Mouse (Mus musculus): Measurements from ENCODE around the gene Krt2. TPM values are rescaled to one million over a fixed set of nuclear protein-coding genes. Genes with fewer than 3 reads are reported as not detected.

Krt2 gene
- total RNA-seq (2021): not detected

- no peak for DNase-seq
- intact Hi-C loops (cut with DNase I): no loop called here
Measured at GRCm38 (mm10) chr15:101817875-101818274, at the start of gene Krt2. Gene Krt2 (minus strand): TSS chr15:101818169.

- intact Hi-C loops (cut with DNase I): no loop called here
- DNase-seq: no peak
Measured at GRCm38 (mm10) chr15:101866754-101867153, 48.8 kb upstream of the Krt2 start.

DNA sequence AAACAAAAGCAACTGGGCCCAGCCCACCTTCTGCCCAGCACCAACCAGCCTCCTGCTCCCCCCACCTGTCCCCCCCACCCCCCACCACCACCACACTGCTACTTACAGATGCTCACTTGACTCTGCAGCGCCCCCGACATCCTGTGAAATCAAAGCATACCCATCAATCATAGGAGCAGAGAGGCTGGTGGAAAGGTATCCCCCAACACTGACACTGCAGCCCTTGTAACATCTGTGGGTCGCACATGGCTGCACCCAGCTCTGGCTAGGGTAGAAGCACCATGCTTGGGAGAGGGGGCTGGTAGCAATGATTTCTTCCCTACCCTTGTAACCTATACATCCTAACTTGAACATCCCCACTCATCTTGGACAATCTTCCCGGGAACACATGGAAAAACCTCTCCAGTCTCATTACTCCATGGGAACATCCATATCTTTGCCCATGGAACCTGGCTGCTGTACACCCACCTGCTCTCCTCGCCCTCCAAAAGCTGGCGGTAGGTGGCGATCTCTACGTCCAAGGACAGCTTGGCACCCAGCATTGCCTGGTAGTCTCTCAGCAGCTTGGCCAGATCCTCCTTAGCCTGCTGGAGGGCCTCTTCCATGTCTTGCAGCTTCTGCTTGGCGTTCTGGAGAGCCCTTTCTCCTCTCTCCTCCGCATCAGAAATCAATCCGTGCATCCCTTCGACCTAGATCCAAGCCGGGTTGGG lies 42.6 kb upstream of the Krt2 start:
- intact Hi-C loops (cut with DNase I): no loop called here
- DNase-seq: peak; percentile 2 to 12

DNA sequence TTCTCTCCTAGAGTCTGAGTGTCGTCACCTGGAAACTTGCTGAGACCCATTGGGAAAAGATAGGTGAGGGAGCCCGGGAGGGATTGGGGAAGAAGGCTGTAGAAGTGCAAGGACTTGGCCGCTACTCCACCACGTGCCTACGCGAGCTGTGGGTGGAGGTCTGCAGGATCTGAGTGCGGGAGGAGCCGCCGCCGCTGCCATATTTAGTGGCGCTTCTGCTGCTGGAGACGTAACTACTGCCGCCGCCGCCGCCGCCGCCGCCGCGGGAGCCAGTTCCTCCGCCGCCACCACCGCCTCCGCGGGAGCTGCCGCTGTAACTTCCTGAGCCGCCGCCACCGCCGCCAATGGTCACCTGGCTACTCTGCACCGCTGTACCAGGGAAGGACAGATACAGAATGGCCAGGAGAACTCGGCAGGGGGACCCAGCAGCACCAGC lies 41.8 kb upstream of the Krt2 start:
- DNase-seq: peak; percentile 28 to 39
- intact Hi-C loops (cut with DNase I): no loop called here

- peak in 1 of 2 experiments; percentile 4 for DNase-seq
- intact Hi-C loops (cut with DNase I): no loop called here
Measured at GRCm38 (mm10) chr15:101858673-101859425, 40.9 kb upstream of the Krt2 start.

DNA sequence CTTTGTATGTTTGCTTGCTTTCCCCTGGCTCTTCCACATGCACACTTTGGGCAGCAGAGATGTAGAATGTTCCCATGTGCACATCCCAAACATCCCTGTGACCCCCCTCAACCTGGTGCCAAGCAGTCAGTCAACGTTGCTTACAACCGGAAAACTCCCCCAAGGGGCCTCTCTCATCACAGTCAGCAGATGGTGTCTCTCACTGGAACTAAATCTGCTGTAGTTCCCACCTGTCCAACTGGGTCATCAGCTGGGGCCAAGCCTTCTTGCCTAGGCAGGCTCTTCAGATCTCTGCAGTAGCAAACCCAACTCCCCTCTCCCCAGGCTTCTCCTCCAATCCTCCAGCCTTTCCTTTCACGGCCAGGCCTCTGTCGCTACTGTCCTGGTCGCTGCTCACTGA lies 38.7 kb upstream of the Krt2 start:
- DNase-seq: no peak
- intact Hi-C loops (cut with DNase I): no loop called here

- no peak for DNase-seq
- intact Hi-C loops (cut with DNase I): no loop called here
Measured at GRCm38 (mm10) chr15:101855732-101856131, 37.8 kb upstream of the Krt2 start.

GRCm38 (mm10) chr15:101854294-101854693 lies 36.3 kb upstream of the Krt2 start:
- intact Hi-C loops (cut with DNase I): no loop called here
- DNase-seq: no peak

DNA sequence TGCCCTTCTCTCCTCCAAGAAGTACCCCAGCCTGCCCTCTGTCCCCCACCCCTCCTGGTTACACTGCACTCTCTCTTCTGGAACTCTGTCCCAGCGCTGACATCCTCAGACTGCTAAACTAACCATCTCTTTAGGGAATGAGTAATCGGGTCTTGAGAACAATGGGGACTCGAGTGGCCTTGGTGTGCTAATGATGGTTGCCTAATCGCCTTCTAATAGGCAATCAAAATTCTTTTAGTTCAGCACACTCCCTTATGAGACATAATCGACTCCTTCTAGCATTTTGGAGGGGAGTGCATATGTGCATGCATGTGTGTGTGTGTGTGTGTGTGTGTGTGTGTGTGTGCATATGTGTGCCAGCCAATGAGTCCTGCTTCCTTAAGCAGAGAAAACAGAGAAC lies 34.6 kb upstream of the Krt2 start:
- intact Hi-C loops (cut with DNase I): no loop called here
- no peak for DNase-seq

DNA sequence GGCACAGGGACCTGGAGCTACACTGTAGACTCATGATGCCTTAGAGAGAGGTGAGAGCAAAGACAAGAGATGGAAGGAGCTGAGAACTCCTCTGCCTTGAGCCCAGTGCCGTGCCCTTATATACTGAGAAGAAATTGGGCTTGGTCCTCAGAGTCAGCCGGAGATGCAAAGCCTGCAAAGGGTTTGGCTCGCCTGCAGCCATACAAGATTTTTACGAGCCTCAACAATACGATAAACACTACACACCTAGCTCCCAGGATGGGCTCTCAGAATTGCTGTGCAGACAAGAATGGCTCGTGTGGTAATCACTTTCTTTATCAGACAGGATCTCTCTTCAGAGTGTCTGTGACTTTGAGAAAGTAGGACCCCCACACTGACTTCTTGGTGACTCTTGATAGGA lies 32.7 kb upstream of the Krt2 start, which contains the start of gene Krt1:
Krt1 (minus strand) TSS at position 101 of the 400 bp plus-strand sequence.
- DNase-seq: no peak
- intact Hi-C loops (cut with DNase I): no loop called here

DNA sequence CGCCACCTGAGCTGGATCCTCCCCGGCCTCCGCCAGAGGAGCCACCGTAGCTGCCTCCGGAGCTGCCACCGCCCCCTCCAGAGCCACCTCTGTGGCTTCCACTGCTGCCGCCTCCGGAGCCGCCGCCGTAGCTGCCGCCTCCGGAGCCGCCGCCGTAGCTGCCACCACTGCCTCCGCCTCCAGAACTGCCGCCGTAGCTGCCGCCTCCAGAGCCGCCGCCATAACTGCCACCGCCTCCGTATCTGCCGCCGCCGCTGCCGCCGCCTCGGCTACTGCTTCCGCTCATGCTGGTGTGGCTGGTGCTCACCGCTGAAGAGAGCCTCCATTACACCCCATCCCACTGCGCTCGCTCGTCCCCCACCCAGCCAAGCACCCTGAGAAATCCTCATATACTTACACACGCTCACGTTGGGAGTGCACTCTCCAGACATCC lies 28.0 kb upstream of the Krt2 start:
- intact Hi-C loops (cut with DNase I): no loop called here

GRCm38 (mm10) chr15:101843192-101843591 lies 25.2 kb upstream of the Krt2 start:
- no peak for DNase-seq
- intact Hi-C loops (cut with DNase I): no loop called here

More for the DNA sequence above, 28.0 kb upstream of the Krt2 start:
- DNase-seq: peak; percentile 19 to 21

- no peak for DNase-seq
- intact Hi-C loops (cut with DNase I): no loop called here
Measured at GRCm38 (mm10) chr15:101834784-101835328, 16.9 kb upstream of the Krt2 start.

- no peak for DNase-seq
- intact Hi-C loops (cut with DNase I): no loop called here
Measured at GRCm38 (mm10) chr15:101833131-101833530, 15.2 kb upstream of the Krt2 start.

DNA sequence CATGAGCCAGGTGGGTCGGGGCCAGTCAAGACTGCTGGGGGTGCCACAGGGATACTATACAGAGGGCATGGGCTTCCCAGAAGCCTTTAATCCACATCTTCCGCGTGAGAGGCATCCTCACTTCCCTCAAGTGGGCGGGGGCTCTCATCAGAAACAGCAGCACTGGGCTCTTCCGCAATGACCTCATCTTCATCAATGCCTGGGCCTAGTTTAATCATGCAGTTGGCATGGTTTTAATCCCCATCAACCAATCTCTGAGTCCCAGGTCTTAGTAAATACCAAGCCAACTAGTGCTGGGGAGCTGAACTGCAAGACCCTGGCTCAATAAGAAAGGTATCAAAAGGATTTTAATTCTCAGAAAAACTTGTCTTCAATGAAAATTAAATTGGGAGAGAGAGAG lies 11.5 kb upstream of the Krt2 start:
- intact Hi-C loops (cut with DNase I): no loop called here
- DNase-seq: no peak

GRCm38 (mm10) chr15:101821786-101822185 lies 3.8 kb upstream of the Krt2 start:
- intact Hi-C loops (cut with DNase I): no loop called here
- no peak for DNase-seq

- no peak for DNase-seq
- intact Hi-C loops (cut with DNase I): no loop called here
Measured at GRCm38 (mm10) chr15:101803052-101803822, 14.7 kb downstream of the Krt2 start.

GRCm38 (mm10) chr15:101802296-101802835 lies 15.6 kb downstream of the Krt2 start, which contains the start of gene Krt73:
Gene Krt73 (minus strand): TSS chr15:101802346.
- DNase-seq: no peak

DNA sequence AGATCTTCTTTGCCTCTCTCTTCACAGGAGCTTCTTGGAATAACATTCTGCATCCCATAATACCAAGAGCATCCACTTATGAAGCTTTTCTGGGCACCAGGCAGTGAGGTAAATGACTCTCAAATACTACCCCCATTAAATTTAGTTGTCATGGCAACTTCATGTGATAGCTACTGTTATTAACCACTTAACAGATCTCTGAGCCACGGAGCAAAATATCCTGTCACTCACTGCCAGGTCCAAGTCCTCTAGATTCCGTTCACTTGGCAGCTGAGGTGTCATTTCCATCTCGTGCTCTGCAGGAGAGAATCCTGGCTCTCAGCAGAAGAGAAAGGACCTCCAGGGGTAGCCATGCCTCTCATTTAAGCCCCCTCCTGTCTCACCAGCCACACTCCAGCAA lies 27.1 kb downstream of the Krt2 start:
- intact Hi-C loops (cut with DNase I): no loop called here
- DNase-seq: no peak

More at GRCm38 (mm10) chr15:101802296-101802835, 15.6 kb downstream of the Krt2 start, which contains the start of gene Krt73:
- intact Hi-C loops (cut with DNase I): no loop called here

DNA sequence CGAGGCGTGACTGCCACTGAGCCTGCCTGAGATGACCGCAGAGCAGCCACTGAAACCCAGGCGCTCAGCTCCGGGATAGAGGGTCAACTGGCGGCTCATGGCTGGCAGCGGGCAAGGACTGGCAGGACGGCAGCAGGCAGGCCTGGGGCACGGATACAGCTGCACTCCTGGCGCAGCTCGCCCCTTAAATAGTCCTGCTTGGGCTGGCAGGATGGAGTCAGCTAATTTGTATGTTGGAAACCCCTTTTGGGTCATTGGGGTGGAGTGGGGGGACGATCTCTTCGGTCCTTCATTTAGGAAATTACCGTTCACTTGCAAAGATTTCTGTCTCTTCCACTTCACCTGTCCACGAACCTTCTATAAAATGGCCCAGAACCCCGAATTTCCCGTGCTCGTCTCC lies 31.6 kb downstream of the Krt2 start, which contains the start of gene Krt72:
Krt72 (minus strand) TSS at position 101 of the 400 bp plus-strand sequence.
- DNase-seq: no peak
- intact Hi-C loops (cut with DNase I): no loop called here

Data from heart, postnatal 10 days (tissue).